Mouse (Mus musculus) embryo, embryonic 10 days (tissue): ENCODE results near the gene Inhbe.

Experiments
- DNase-seq: peaks from one replicate; pipeline ENCODE4 v3.0.0-alpha.2; 2015; ENCODE audit warnings: low spot score

Gene Inhbe

GRCm38 (mm10) chr10:127346173-127346572 lies 8.0 kb downstream of the Inhbe start:
- no peak for DNase-seq

GRCm38 (mm10) chr10:127343029-127343428 lies 11.2 kb downstream of the Inhbe start:
- DNase-seq, result no peak

- DNase-seq, result peak; percentile 95
Observed at GRCm38 (mm10) chr10:127341891-127342639, 12.1 kb downstream of the Inhbe start, which contains the start of gene Gli1. Gene Gli1, minus strand, starts transcription at chr10:127341974.

- peak; percentile 48 for DNase-seq
Observed at GRCm38 (mm10) chr10:127341360-127341690, 12.9 kb downstream of the Inhbe start.

GRCm38 (mm10) chr10:127340577-127341359 lies 13.4 kb downstream of the Inhbe start:
- peak; percentile 85 for DNase-seq

- peak; percentile 76 for DNase-seq
Observed at GRCm38 (mm10) chr10:127339683-127340576, 14.3 kb downstream of the Inhbe start.

GRCm38 (mm10) chr10:127338930-127339682 lies 15.1 kb downstream of the Inhbe start:
- peak; percentile 95 for DNase-seq

- no peak for DNase-seq
Observed at GRCm38 (mm10) chr10:127337536-127338099, 16.6 kb downstream of the Inhbe start.

GRCm38 (mm10) chr10:127336952-127337351 lies 17.3 kb downstream of the Inhbe start:
- DNase-seq, result no peak

GRCm38 (mm10) chr10:127335271-127335670 lies 18.9 kb downstream of the Inhbe start:
- DNase-seq, result no peak

GRCm38 (mm10) chr10:127333152-127333551 lies 21.1 kb downstream of the Inhbe start:
- DNase-seq, result peak; percentile 55

- DNase-seq, result peak; percentile 60
Observed at GRCm38 (mm10) chr10:127332211-127332874, 21.9 kb downstream of the Inhbe start.

GRCm38 (mm10) chr10:127330212-127330611 lies 24.0 kb downstream of the Inhbe start:
- no peak for DNase-seq

GRCm38 (mm10) chr10:127327461-127328145 lies 26.6 kb downstream of the Inhbe start:
- no peak for DNase-seq

GRCm38 (mm10) chr10:127326828-127327227 lies 27.4 kb downstream of the Inhbe start:
- no peak for DNase-seq

GRCm38 (mm10) chr10:127326017-127326801 lies 28.0 kb downstream of the Inhbe start:
- DNase-seq, result peak; percentile 55

GRCm38 (mm10) chr10:127325454-127326016 lies 28.7 kb downstream of the Inhbe start:
- DNase-seq, result no peak

GRCm38 (mm10) chr10:127324495-127324894 lies 29.7 kb downstream of the Inhbe start:
- DNase-seq, result peak; percentile 76
